In the genomic region with DNA sequence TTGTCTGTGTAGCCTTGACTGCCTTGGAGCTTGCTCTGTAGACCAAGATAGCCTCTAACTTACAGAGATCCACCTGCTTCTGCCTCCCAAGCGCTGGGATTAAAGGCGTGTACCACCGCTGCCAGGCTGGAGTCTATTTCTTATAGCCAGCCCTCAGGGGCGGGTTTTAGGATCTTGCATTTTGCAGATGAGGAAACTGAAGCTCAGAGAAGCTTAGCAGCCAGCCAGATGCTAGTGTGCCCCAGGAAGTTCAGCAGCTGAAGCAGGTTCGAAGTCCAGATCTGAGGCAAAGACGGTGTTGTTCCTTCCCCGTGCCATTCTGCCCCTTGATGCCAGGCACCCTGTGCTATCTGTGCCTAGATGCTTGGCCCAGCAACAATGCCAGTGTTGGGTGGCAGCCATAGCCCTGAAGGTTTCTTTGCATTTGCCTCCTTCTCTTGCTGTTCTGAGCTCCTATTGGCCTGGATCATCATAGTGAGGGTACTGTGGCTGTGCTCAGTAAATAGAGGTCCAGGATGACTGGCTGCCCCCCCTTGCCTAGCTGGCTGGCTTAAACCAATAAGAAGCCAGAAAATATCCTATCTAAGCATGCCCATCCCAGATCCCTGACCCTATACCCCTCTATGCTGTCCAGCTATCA, we compare ENCODE assay signal across 17 mouse cellular contexts. TPM values are rescaled to one million over a fixed set of nuclear protein-coding genes. Genes with fewer than 3 reads are reported as not detected.
DNase-seq lines count a peak whose midpoint lies in the region; ATAC-seq and TF ChIP-seq lines count a peak whose summit lies in the region.
"Had no signal": no experiment of that assay in that cellular context is flagged by ENCODE, and none has a peak within 500 bp of the region (broad histone marks: within the 10 kb centered on the region; RNA-seq: fewer than 3 reads in every experiment).

No protein-coding gene starts in this region.

- 84% methylated on average over 7 of the region's 7 CpGs for WGBS in heart, embryonic 10.5 days
- WGBS in intestine, embryonic 15.5 days, result 84% methylated on average over 7 of the region's 7 CpGs

- TF ChIP-seq CTCF in testis, adult 2 months (IDR thresholded peaks at IDR 0.05; ENCODE audit: control insufficient read depth, insufficient read depth, insufficient replicate concordance, low read depth, low read length), result no peak

- peak overlapping the region; percentile 73; the same call in 1 of the 2 replicates for H3K27ac ChIP-seq in heart, embryonic 10.5 days
- H3K27ac ChIP-seq in testis, adult 2 months (ENCODE audit: control insufficient read depth, insufficient read depth, low read depth, low read length), result 0 out of 2 replicates have a peak overlapping the region, but pooled peaks have one; percentile 11
- peak overlapping the region; percentile 24; the same call in 1 of the 2 replicates for H3K27ac ChIP-seq in intestine, embryonic 15.5 days
- H3K27ac ChIP-seq: liver, embryonic 13.5 days; midbrain, embryonic 12.5 days had no signal

- no peak overlapping the region for H3K4me3 ChIP-seq in heart, embryonic 10.5 days
- no peak overlapping the region for H3K4me3 ChIP-seq in testis, adult 2 months (ENCODE audit: control insufficient read depth, low read depth, low read length)
- H3K4me3 ChIP-seq in intestine, embryonic 15.5 days (replicated peaks), result no peak overlapping the region
- H3K4me3 ChIP-seq: liver, embryonic 13.5 days; midbrain, embryonic 12.5 days had no signal

- H3K4me1 ChIP-seq in heart, embryonic 10.5 days, result peaks cover 32% of the 10 kb centered on the region
- H3K4me1 ChIP-seq in testis, adult 2 months (ENCODE audit: control insufficient read depth, insufficient read depth, low read length), result no peaks in the 10 kb centered on the region
- peaks cover 15% of the 10 kb centered on the region for H3K4me1 ChIP-seq in intestine, embryonic 15.5 days (replicated peaks)

- no peak overlapping the region for H3K4me2 ChIP-seq in intestine, embryonic 15.5 days (replicated peaks)
- H3K4me2 ChIP-seq: liver, embryonic 13.5 days; midbrain, embryonic 12.5 days had no signal

- no peaks in the 10 kb centered on the region for H3K36me3 ChIP-seq in heart, embryonic 10.5 days
- no peaks in the 10 kb centered on the region for H3K36me3 ChIP-seq in testis, adult 2 months (ENCODE audit: control insufficient read depth, insufficient read depth, low read length)
- no peaks in the 10 kb centered on the region for H3K36me3 ChIP-seq in intestine, embryonic 15.5 days
- H3K36me3 ChIP-seq: liver, embryonic 13.5 days; midbrain, embryonic 12.5 days had no signal

- no peaks in the 10 kb centered on the region for H3K27me3 ChIP-seq in heart, embryonic 10.5 days (ENCODE audit: insufficient read depth, poor library complexity, severe bottlenecking)
- no peaks in the 10 kb centered on the region for H3K27me3 ChIP-seq in testis, adult 2 months (ENCODE audit: control insufficient read depth, insufficient read depth, low read length)
- no peaks in the 10 kb centered on the region for H3K27me3 ChIP-seq in intestine, embryonic 15.5 days (replicated peaks)
- H3K27me3 ChIP-seq: liver, embryonic 13.5 days; midbrain, embryonic 12.5 days had no signal

- DNase-seq in heart, embryonic 10.5 days (ENCODE audit: low spot score), result no peak
- no peak for DNase-seq in heart, postnatal 25 days (ENCODE audit: low spot score)
- no peak for DNase-seq in testis, postnatal 14 days (ENCODE audit: low spot score)
- no peak for DNase-seq in frontal cortex, postnatal 10 days (ENCODE audit: low spot score in 2 of 2)
- DNase-seq in embryo, embryonic 10 days (ENCODE audit: low spot score), result no peak
- DNase-seq in layer of hippocampus, postnatal 10 days (ENCODE audit: low spot score in 2 of 2), result no peak
- DNase-seq: cerebellum, adult 2 months; kidney, postnatal 14 days; layer of hippocampus, postnatal 36 days; left cerebral cortex, postnatal 4 days; liver, embryonic 13.5 days; right cerebral cortex, adult 18-20 months; spleen, adult 18-20 months had no signal

- no peaks in the 10 kb centered on the region for H3K9me3 ChIP-seq in heart, embryonic 10.5 days
- no peaks in the 10 kb centered on the region for H3K9me3 ChIP-seq in intestine, embryonic 15.5 days
- H3K9me3 ChIP-seq: liver, embryonic 13.5 days; midbrain, embryonic 12.5 days had no signal

- 0 out of 2 replicates have a peak, but pooled peaks have one; percentile 3 for ATAC-seq in intestine, embryonic 15.5 days
- ATAC-seq: forebrain, embryonic 16.5 days had no signal

- intact Hi-C loops in heart, postnatal 25 days (cut with DNase I), result no loop called here

- no peak overlapping the region for H3K9ac ChIP-seq in intestine, embryonic 15.5 days
- H3K9ac ChIP-seq: liver, embryonic 13.5 days; midbrain, embryonic 12.5 days had no signal

- no peak for TF ChIP-seq POLR2A in testis, adult 2 months (IDR thresholded peaks at IDR 0.05; ENCODE audit: control insufficient read depth, low read depth, low read length)

RNA-seq across cellular contexts. Expression of a gene that starts 14.2 kb away (rescaled TPM):
- 39.9 and 51.2 TPM in 2 replicates for polyA plus RNA-seq in heart, embryonic 10.5 days (2016; fragmentation: Nextera tagmentation; extraction: Ambion mirVana)
- total RNA-seq in heart, postnatal 25 days (2021), result 10 to 100 TPM; 33.1 to 33.3 TPM
- 11.1 and 12.9 TPM in 2 replicates for polyA plus RNA-seq in testis, adult 2 months (2012; rRNA removed)
- polyA plus RNA-seq in intestine, embryonic 15.5 days (2015; fragmentation: Nextera tagmentation; extraction: Ambion mirVana), result 27.2 and 38.3 TPM in 2 replicates
- 10 to 100 TPM; 58.4 to 58.8 TPM for total RNA-seq in layer of hippocampus, postnatal 10 days (2021)

Comparison
In these comparisons a context has a peak if more than half of its experiments do, and no peak if none do; other contexts are left out.
1. H3K27ac ChIP-seq: peak in every context shown above with its lines; median percentile 73 in heart, embryonic 10.5 days; 24 in intestine, embryonic 15.5 days; 11 in testis, adult 2 months.